Mouse (Mus musculus) limb, embryonic 11.5 days (tissue): ENCODE results near the gene Slc29a1. TPM values are rescaled to one million over a fixed set of nuclear protein-coding genes. Genes with fewer than 3 reads are reported as not detected.

ENCODE experiments used
- ATAC-seq: fragments of 200-750 bp; cut with Nextera tagmentation; 2 replicates; pipeline ENCODE4 v1.8.0; 2017; ENCODE audit warnings: low read depth; ENCODE audit not compliant: insufficient number of reproducible peaks, low FRiP score, low TSS enrichment
- DNase-seq: peaks from one replicate; pipeline ENCODE4 v3.0.0-alpha.2; 2015; ENCODE audit warnings: low spot score
- H3K27ac ChIP-seq: fragments of 300-500 bp; sonication (generic); replicated peaks from 2 replicates; pipeline ENCODE4 v1.5.1; 2014; ENCODE audit warnings: low read depth, mild to moderate bottlenecking, low read length
- H3K27me3 ChIP-seq: fragments of 300-500 bp; sonication (generic); 2 replicates; pipeline ENCODE4 v1.6.1; 2014; ENCODE audit warnings: mild to moderate bottlenecking, low read length, mixed read lengths; ENCODE audit not compliant: control insufficient read depth, insufficient read depth
- H3K36me3 ChIP-seq: fragments of 300-500 bp; sonication (generic); 2 replicates; pipeline ENCODE4 v1.6.1; 2014; ENCODE audit warnings: mild to moderate bottlenecking, low read length, moderate library complexity, mixed read lengths; ENCODE audit not compliant: control insufficient read depth, insufficient read depth
- H3K4me1 ChIP-seq: fragments of 300-500 bp; sonication (generic); 2 replicates; pipeline ENCODE4 v1.6.1; 2014; ENCODE audit warnings: low read length, mixed read lengths; ENCODE audit not compliant: control insufficient read depth, insufficient read depth
- H3K4me2 ChIP-seq: fragments of 300-500 bp; sonication (generic); 2 replicates; pipeline ENCODE4 v1.6.1; 2014; ENCODE audit warnings: low read depth, mild to moderate bottlenecking, moderate library complexity; ENCODE audit not compliant: severe bottlenecking
- H3K4me3 ChIP-seq: fragments of 300-500 bp; sonication (generic); 2 replicates; pipeline ENCODE4 v1.5.1; 2014; ENCODE audit warnings: low read depth, low read length
- H3K9ac ChIP-seq: fragments of 300-500 bp; sonication (generic); 2 replicates; pipeline ENCODE4 v1.6.1; 2014; ENCODE audit warnings: mild to moderate bottlenecking, low read length
- H3K9me3 ChIP-seq: fragments of 300-500 bp; sonication (generic); 2 replicates; pipeline ENCODE4 v1.6.1; 2016; ENCODE audit warnings: low read length; ENCODE audit not compliant: control insufficient read depth
- WGBS: fragments of 180-500 bp; shearing (Covaris S2); extraction: QIAGEN DNeasy Blood & Tissue Kit; methylation state at CpG from one replicate; pipeline ENCODE4 v1.1.7; 2014; 5-methylcytosine and 5-hydroxymethylcytosine counted together
- polyA plus RNA-seq: library from polyadenylated mRNA; unstranded; fragments of >200 nt; fragmentation: Nextera tagmentation; extraction: Ambion mirVana; gene quantifications from 2 replicates; pipeline ENCODE4 v1.2.1, GENCODE M21; 2014

Gene Slc29a1
- polyA plus RNA-seq, 1 experiment from 2014 or later: 38.9 TPM

GRCm38 (mm10) chr17:45589844-45590243 lies 9.6 kb downstream of the Slc29a1 start:
- Histone ChIP-seq H3K4me2 (no peak overlapping the region), H3K4me3 (no peak overlapping the region), H3K9me3 (no peaks in the 10 kb centered on the region; the same call in 1 of the 2 replicates), H3K27ac (no peak overlapping the region), H3K27me3 (peaks cover 17% of the 10 kb centered on the region), H3K4me1 (peaks cover 21% of the 10 kb centered on the region), H3K36me3 (peaks cover 8% of the 10 kb centered on the region), H3K9ac (no peak overlapping the region)
- DNase-seq: no peak
- 96% methylated on average over 8 of the region's 8 CpGs for WGBS
- ATAC-seq: no peak

DNA sequence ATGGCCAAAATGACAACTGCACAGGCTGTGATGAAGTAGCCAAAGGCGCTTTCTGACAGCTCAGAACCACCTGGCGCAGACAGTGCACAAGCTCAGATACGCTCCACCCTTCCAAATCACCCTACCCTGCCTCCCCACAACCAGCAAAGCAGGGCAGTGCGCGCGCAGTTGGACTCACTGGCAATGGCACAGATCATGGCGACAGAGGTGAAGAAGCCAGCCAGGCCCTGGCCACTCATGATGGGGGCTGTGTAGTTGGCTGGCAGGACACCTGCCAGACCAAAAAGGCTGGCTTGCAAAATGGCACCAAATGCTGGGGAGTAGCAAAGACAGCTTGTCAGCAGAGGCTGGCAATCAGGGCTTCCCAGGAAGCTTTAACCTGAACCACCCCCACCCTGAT lies 10.2 kb downstream of the Slc29a1 start:
- no peak for ATAC-seq
- H3K27ac ChIP-seq: no peak overlapping the region
- H3K9ac ChIP-seq: no peak overlapping the region
- H3K4me3 ChIP-seq: no peak overlapping the region
- H3K4me2 ChIP-seq: no peak overlapping the region
- peaks cover 22% of the 10 kb centered on the region for H3K4me1 ChIP-seq
- no peak for DNase-seq
- H3K36me3 ChIP-seq: peaks cover 8% of the 10 kb centered on the region
- H3K9me3 ChIP-seq: no peaks in the 10 kb centered on the region
- H3K27me3 ChIP-seq: peaks cover 11% of the 10 kb centered on the region
- 97% methylated on average over 7 of the region's 7 CpGs for WGBS

DNA sequence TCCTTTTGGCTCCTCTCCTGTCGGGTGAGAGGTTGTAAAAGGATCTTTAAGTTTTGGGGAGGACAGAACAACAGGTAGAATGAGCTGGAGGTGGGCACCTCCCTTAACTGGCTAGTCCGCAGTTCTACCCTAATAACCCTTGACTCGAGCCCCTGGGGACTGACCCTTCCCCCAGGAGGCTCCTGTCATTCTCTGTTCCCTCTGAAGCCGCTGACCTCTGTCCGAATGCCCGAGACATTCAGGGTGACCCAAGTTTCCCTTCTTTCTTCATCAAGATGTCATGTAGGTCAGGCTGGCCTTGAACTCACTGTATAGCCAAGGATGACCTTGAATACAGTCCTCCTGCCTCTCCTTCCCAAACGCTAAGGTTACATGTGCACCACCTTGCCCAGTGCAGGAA lies 11.0 kb downstream of the Slc29a1 start:
- Histone ChIP-seq H3K27me3 (peaks cover 4% of the 10 kb centered on the region; the same call in 1 of the 2 replicates), H3K4me2 (no peak overlapping the region), H3K36me3 (peaks cover 8% of the 10 kb centered on the region), H3K4me3 (no peak overlapping the region), H3K4me1 (peaks cover 19% of the 10 kb centered on the region), H3K9me3 (no peaks in the 10 kb centered on the region), H3K27ac (no peak overlapping the region), H3K9ac (no peak overlapping the region)
- DNase-seq (no peak), ATAC-seq (no peak)
- 88% methylated on average over 7 of the region's 7 CpGs for WGBS

DNA sequence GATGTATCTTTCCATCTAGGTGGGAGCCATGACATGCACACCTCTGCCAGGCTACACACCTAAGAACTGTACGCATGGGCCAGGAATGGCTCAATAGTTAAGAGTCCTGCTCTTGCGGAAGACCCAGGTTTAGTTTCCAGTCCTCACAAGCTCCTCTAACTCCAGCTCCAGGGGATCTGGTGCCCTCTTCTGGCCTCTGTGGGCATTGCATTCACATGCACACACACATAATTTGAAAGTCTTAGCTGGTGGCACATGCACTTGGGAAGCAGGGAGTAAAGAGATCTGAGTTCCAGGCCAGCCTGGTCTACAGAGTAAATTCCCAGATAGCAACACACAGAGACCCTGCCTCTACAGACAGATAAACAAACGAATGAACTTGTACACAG lies 13.0 kb downstream of the Slc29a1 start:
- WGBS: 94% methylated on average over 3 of the region's 3 CpGs
- no peak overlapping the region for H3K4me3 ChIP-seq
- ATAC-seq: no peak
- no peak overlapping the region for H3K4me2 ChIP-seq
- no peaks in the 10 kb centered on the region for H3K27me3 ChIP-seq
- H3K9me3 ChIP-seq: no peaks in the 10 kb centered on the region
- peaks cover 7% of the 10 kb centered on the region for H3K36me3 ChIP-seq
- peaks cover 11% of the 10 kb centered on the region for H3K4me1 ChIP-seq
- DNase-seq: no peak
- no peak overlapping the region for H3K9ac ChIP-seq
- no peak overlapping the region for H3K27ac ChIP-seq

DNA sequence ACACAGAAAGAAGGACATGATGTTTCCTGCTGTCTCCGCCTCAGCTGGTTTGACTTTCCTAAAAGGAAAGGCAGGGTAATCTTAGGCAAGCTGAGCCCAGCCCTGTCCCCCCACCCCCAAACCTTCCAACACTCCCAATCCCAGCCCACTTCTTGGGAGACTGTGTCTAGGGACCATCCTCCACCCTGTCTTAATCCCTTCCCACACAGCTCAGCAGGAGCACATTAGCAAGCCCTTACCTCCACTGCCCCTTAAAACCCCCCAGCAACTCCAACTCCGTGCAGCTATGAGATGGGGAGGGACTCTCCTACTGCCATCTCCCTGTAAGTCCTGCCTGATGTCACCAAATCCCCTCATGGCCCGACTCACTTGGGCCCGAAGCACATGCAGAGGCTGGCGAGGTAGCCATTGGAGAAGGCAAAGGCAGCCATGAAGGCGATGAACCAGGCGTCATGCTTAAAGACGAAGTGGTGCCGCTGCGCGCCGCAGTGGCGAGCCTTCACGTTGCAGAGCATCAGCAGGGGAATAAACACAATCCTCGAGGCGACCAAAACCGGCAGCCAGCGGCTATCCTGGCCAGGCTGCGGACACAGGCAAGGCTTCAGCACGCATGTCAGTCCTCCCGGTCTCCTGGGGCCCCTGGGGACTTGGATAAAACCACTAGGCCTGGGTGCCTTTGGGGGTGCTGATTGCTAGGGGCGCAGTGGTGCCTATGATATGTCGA lies 13.5 kb downstream of the Slc29a1 start:
- H3K36me3 ChIP-seq: peaks cover 6% of the 10 kb centered on the region
- no peak overlapping the region for H3K4me3 ChIP-seq
- no peak for ATAC-seq

DNA sequence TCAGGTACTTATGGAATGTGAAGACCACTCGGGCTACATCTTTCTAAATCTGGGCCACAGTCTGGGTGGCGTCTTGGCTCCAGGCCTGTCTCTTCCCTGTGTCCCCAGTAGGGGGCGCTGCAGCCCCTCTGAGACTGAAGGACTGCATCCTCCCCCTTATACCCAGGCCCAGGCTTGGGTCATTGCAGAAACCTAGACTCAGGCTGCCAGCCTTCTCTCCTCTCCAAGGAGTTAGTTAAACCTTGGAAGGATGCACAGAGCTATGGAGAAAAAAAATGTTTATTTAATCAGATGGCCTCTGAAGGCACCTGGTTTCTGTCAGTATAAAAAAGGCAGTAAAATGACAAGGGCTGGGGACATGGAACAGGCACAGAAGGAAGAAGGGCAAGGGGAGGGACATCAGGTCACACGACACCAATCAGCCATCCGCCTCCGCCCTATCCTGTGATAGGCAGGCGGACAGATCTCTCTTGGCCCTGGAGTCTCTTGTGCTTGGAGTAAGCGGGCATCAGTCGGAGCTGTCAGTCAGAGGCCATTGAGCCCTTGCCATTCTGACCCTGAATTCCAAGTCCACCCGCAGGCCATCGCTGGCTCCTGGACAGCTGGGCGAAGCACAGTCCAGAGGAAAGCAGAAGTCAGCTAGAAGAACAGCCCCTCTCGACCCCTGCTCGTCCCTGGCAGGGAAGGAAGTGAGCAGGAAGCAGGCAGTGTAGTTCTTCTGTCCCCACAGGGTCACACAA lies 14.3 kb downstream of the Slc29a1 start:
- ATAC-seq (peak; percentile 42; the same call in 1 of the 2 replicates), DNase-seq (peak; percentile 90)
- Histone ChIP-seq H3K9me3 (no peaks in the 10 kb centered on the region), H3K36me3 (peaks cover 6% of the 10 kb centered on the region), H3K4me3 (no peak overlapping the region), H3K4me2 (no peak overlapping the region), H3K9ac (peak overlapping the region; percentile 22; the same call in 1 of the 2 replicates), H3K27me3 (no peaks in the 10 kb centered on the region), H3K4me1 (peaks cover 14% of the 10 kb centered on the region), H3K27ac (peak overlapping the region; percentile 23; the same call in 1 of the 2 replicates)
- WGBS: 19% methylated on average over 14 of the region's 14 CpGs

More for the DNA sequence above, 13.5 kb downstream of the Slc29a1 start:
- H3K4me2 ChIP-seq: no peak overlapping the region
- peak overlapping the region; percentile 55; the same call in 1 of the 2 replicates for H3K27ac ChIP-seq
- no peaks in the 10 kb centered on the region for H3K9me3 ChIP-seq
- WGBS: 73% methylated on average over 23 of the region's 23 CpGs
- no peaks in the 10 kb centered on the region for H3K27me3 ChIP-seq
- H3K4me1 ChIP-seq: peaks cover 13% of the 10 kb centered on the region
- DNase-seq: no peak
- peak overlapping the region; percentile 30; the same call in 1 of the 2 replicates for H3K9ac ChIP-seq

- H3K4me2 ChIP-seq: no peak overlapping the region
- peaks cover 6% of the 10 kb centered on the region for H3K36me3 ChIP-seq
- no peaks in the 10 kb centered on the region for H3K27me3 ChIP-seq
- H3K4me1 ChIP-seq: peaks cover 14% of the 10 kb centered on the region
- peak; percentile 32; the same call in 1 of the 2 replicates for ATAC-seq
- 43% methylated on average over 12 of the region's 12 CpGs for WGBS
- no peak overlapping the region for H3K4me3 ChIP-seq
- no peak overlapping the region; the same call in 1 of the 2 replicates for H3K9ac ChIP-seq
- DNase-seq: peak; percentile 54
- H3K27ac ChIP-seq: peak overlapping the region; percentile 23; the same call in 1 of the 2 replicates
- no peaks in the 10 kb centered on the region for H3K9me3 ChIP-seq
These were observed 15.1 kb downstream of the Slc29a1 start for GRCm38 (mm10) chr17:45584096-45584896.
